Comparison of ENCODE assay signal across 8 mouse cellular contexts in genomic region chr1:105781391-105782146, GRCm38 (mm10). TPM values are rescaled to one million over a fixed set of nuclear protein-coding genes. Genes with fewer than 3 reads are reported as not detected.
DNase-seq lines count a peak whose midpoint lies in the region; ATAC-seq lines count a peak whose summit lies in the region.

No protein-coding gene starts in this region.

- ATAC-seq in liver, embryonic 13.5 days (ENCODE audit: low read depth): no peak

- no peak overlapping the region for H3K27ac ChIP-seq in hindbrain, embryonic 10.5 days
- H3K27ac ChIP-seq in liver, embryonic 13.5 days: no peak overlapping the region

- peaks cover 46% of the 10 kb centered on the region for H3K27me3 ChIP-seq in hindbrain, embryonic 10.5 days (ENCODE audit: insufficient read depth, poor library complexity, severe bottlenecking)
- H3K27me3 ChIP-seq in liver, embryonic 13.5 days: peaks cover 48% of the 10 kb centered on the region

- peak; percentile 27 for DNase-seq in retina, postnatal 1 day
- no peak for DNase-seq in retina, embryonic 14.5 days (ENCODE audit: low spot score)
- peak; percentile 48 for DNase-seq in cerebellum, postnatal 14 days
- DNase-seq in hindbrain, embryonic 10.5 days (ENCODE audit: low spot score): no peak
- no peak for DNase-seq in liver, embryonic 13.5 days
- no peak for DNase-seq in yolk sac, embryonic 10.5 days (ENCODE audit: low spot score)
- DNase-seq in thymus, postnatal 14 days: no peak
- DNase-seq in lung, postnatal 10 days: no peak

- peak overlapping the region; percentile 77 for H3K4me2 ChIP-seq in liver, embryonic 13.5 days

- H3K36me3 ChIP-seq in hindbrain, embryonic 10.5 days: no peaks in the 10 kb centered on the region
- H3K36me3 ChIP-seq in liver, embryonic 13.5 days: no peaks in the 10 kb centered on the region

- no peaks in the 10 kb centered on the region for H3K9me3 ChIP-seq in hindbrain, embryonic 10.5 days
- H3K9me3 ChIP-seq in liver, embryonic 13.5 days (replicated peaks): no peaks in the 10 kb centered on the region

- H3K4me3 ChIP-seq in hindbrain, embryonic 10.5 days: peak overlapping the region; percentile 67
- H3K4me3 ChIP-seq in liver, embryonic 13.5 days (replicated peaks): peak overlapping the region; percentile 61

- WGBS in hindbrain, embryonic 10.5 days: 42% methylated on average over 12 of the region's 12 CpGs
- 28% methylated on average over 12 of the region's 12 CpGs for WGBS in liver, embryonic 13.5 days (ENCODE audit: insufficient replicate concordance)

- H3K9ac ChIP-seq in liver, embryonic 13.5 days: no peak overlapping the region

- peaks cover 10% of the 10 kb centered on the region; the same call in 1 of the 2 replicates for H3K4me1 ChIP-seq in hindbrain, embryonic 10.5 days (replicated peaks)
- peaks cover 9% of the 10 kb centered on the region for H3K4me1 ChIP-seq in liver, embryonic 13.5 days (replicated peaks)

RNA-seq across cellular contexts. Expression of gene Tnfrsf11a, which starts 1.1 kb away (rescaled TPM):
- polyA plus RNA-seq in hindbrain, embryonic 10.5 days (2016; fragmentation: Nextera tagmentation; extraction: Ambion mirVana): 0.27 and 0.34 TPM in 2 replicates
- polyA plus RNA-seq in liver, embryonic 13.5 days (2015; fragmentation: Nextera tagmentation; extraction: Ambion mirVana): 0.39 and 0.40 TPM in 2 replicates

Comparison
In these comparisons a context has a peak if more than half of its experiments do, and no peak if none do; other contexts are left out.
1. DNase-seq: peak in retina, postnatal 1 day (single experiment) and cerebellum, postnatal 14 days (2 of 2); none in retina, embryonic 14.5 days (single experiment), hindbrain, embryonic 10.5 days (single experiment), liver, embryonic 13.5 days (single experiment), yolk sac, embryonic 10.5 days (single experiment), thymus, postnatal 14 days (single experiment) and lung, postnatal 10 days (single experiment).